Mouse (Mus musculus): ENCODE data around the gene Ggact. TPM values are rescaled to one million over a fixed set of nuclear protein-coding genes. Genes with fewer than 3 reads are reported as not detected.

Ggact gene
- total RNA-seq, 1 experiment from 2014 or later, result 10.7 TPM

DNA sequence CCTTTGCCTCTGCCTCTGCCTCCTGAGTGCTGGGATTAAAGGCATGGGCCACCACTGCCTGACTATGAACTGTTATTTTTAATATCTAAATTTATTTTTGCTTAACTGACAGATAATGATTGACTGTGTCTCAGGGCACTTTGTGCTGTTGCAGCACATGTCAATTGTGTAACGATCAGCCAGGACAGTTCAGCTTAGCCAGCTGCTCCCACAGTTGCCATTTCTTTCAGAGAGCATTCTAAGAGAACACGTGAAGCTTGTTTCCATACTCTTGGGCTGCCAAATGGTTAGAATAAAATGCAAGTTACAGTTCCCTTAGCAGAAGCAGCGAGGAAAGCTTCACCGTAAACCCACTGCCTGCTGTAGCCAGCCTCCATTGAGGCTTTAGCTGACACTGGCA is 113.3 kb downstream of the Ggact start:
- no peak for ATAC-seq (ENCODE audit: extremely low read depth, insufficient number of reproducible peaks, low FRiP score, poor library complexity, severe bottlenecking)

GRCm38 (mm10) chr14:122793368-122793767 is 120.2 kb downstream of the Ggact start:
- ATAC-seq (ENCODE audit: extremely low read depth, insufficient number of reproducible peaks, low FRiP score, poor library complexity, severe bottlenecking), result no peak

DNA sequence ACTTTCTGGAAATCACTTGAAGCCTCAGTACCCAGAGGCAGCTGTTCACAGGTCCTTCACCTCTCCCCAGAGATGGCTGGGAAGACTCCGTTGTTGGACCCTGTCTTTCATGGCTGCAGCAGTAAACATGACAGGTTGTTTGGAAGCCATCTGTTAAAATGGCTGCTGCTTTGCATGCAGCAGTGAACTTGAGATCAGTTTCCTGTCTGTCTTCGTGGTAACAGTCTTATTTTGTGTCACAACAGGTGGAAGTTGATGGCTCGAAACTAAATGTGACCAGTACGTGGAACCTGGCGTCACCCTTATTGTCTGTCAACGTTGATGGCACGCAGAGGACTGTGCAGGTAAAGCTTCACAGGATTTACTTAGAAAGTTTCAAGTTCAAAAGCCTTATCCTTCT is 123.4 kb downstream of the Ggact start:
- ATAC-seq (ENCODE audit: extremely low read depth, insufficient number of reproducible peaks, low FRiP score, poor library complexity, severe bottlenecking), result no peak

DNA sequence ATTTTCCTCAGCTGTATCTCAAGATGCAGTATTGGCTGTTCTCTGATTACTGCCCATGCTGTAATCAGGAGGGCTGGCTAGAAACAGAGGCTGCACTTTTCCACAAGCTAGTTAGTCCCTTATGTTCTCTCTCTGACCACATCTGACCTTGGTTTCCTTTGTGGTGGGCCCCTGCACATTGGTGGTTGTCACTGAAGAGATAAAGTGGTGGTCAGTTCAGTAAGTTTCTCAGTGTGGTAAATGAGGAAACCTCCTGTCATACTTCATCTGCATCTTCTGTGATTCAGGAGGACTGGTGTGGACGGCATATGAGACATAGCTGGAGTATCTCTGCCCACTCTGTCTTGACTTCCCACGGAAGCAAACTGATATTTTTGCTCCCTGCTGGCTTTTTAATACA is 125.4 kb downstream of the Ggact start:
- no peak for ATAC-seq (ENCODE audit: extremely low read depth, insufficient number of reproducible peaks, low FRiP score, poor library complexity, severe bottlenecking)

DNA sequence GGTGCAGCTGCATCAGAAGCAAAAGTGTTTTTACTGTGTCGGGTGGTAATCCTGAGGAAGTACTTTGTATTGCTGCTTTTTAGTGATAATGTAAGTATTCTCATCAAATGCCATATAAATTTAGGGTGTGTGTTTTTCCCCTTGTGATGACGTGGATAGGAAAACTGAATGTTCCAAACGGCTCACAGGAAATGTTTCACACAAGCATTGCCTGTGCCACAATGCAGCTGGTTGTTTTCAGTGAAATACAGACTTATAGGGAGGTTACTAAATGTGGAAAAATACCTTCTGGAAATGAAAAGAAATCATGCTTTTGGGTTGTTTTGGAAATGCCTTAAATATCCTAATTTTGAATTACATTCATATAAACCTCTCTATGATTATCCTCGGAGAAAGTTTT is 128.9 kb downstream of the Ggact start:
- no peak for ATAC-seq (ENCODE audit: extremely low read depth, insufficient number of reproducible peaks, low FRiP score, poor library complexity, severe bottlenecking)

- ATAC-seq (ENCODE audit: extremely low read depth, insufficient number of reproducible peaks, low FRiP score, poor library complexity, severe bottlenecking), result no peak
Observed at GRCm38 (mm10) chr14:122766448-122766847, 147.1 kb downstream of the Ggact start.

Other genes with a start within 250 kb of the Ggact start
- 4.1 and 7.0 TPM in 2 replicates for gene Tmtc4, start 70.3 kb upstream of the Ggact start, total RNA-seq (2017)